Mouse (Mus musculus): ENCODE data around the gene Hoxd4.

DNA sequence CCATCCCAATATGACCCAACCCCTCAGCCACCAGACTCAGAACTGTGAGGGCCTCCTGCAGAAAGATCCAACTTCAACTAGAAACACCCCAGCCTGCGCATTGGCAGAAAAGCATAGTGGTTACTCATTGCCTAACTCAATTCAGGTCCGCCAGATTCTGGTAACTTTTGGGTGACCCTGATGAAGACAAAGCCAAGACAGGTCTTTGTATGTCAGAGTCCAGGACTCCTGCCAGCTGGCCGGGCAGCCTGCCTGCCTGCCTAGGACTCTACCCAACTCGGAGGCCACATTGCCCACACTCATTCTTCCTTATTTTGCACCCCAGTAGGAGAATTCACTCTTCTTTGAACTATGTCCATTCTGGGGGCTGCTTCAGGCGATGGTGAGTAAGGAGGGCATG lies 14.8 kb downstream of the Hoxd4 start, which contains the start of gene Gm28230:
- TF ChIP-seq POLR2A (IDR thresholded peaks at IDR 0.05; ENCODE audit: low read depth, low read length) (no peak), CTCF (IDR thresholded peaks at IDR 0.05; ENCODE audit: extremely low read depth, insufficient read length, insufficient replicate concordance, low read depth, low read length) (no peak)
